Mouse (Mus musculus) heart, embryonic 11.5 days (tissue): ENCODE results near the gene Samsn1. TPM values are rescaled to one million over a fixed set of nuclear protein-coding genes. Genes with fewer than 3 reads are reported as not detected.
"Not testable (repeated sequence)": the region's sequence is repeated elsewhere in the genome, so short reads cannot be mapped to it uniquely, and the experiment has no call there.

Experiments used
- ATAC-seq: fragments of 200-750 bp; cut with Nextera tagmentation; replicated peaks from 2 replicates; pipeline ENCODE4 v1.8.0; 2017; ENCODE audit warnings: moderate library complexity; ENCODE audit not compliant: insufficient number of reproducible peaks, low FRiP score, low TSS enrichment
- H3K27ac ChIP-seq: fragments of 300-500 bp; sonication (generic); 2 replicates; pipeline ENCODE4 v1.5.1; 2014; ENCODE audit warnings: mild to moderate bottlenecking, low read depth, low read length
- H3K27me3 ChIP-seq: fragments of 300-500 bp; sonication (generic); 2 replicates; pipeline ENCODE4 v1.6.1; 2014; ENCODE audit warnings: mild to moderate bottlenecking, low read length, mixed read lengths; ENCODE audit not compliant: control insufficient read depth, insufficient read depth
- H3K36me3 ChIP-seq: fragments of 300-500 bp; sonication (generic); 2 replicates; pipeline ENCODE4 v1.6.1; 2014; ENCODE audit warnings: mild to moderate bottlenecking, low read length, moderate library complexity, mixed read lengths; ENCODE audit not compliant: control insufficient read depth, insufficient read depth
- H3K4me1 ChIP-seq: fragments of 300-500 bp; sonication (generic); 2 replicates; pipeline ENCODE4 v1.6.1; 2014; ENCODE audit warnings: low read length; ENCODE audit not compliant: control insufficient read depth, insufficient read depth
- H3K4me2 ChIP-seq: fragments of 300-500 bp; sonication (generic); 2 replicates; pipeline ENCODE4 v1.6.1; 2014; ENCODE audit warnings: mild to moderate bottlenecking, moderate library complexity
- H3K4me3 ChIP-seq: fragments of 300-500 bp; sonication (generic); 2 replicates; pipeline ENCODE4 v1.5.1; 2014; ENCODE audit warnings: low read depth, low read length
- H3K9ac ChIP-seq: fragments of 300-500 bp; sonication (generic); 2 replicates; pipeline ENCODE4 v1.6.1; 2014; ENCODE audit warnings: mild to moderate bottlenecking, low read depth, low read length, moderate library complexity
- H3K9me3 ChIP-seq: fragments of 300-500 bp; sonication (generic); replicated peaks from 2 replicates; pipeline ENCODE4 v1.6.1; 2016; ENCODE audit warnings: low read length; ENCODE audit not compliant: control insufficient read depth
- WGBS: fragments of 180-500 bp; shearing (Covaris S2); extraction: QIAGEN DNeasy Blood & Tissue Kit; methylation state at CpG from one replicate; pipeline ENCODE4 v1.1.7; 2014; ENCODE audit not compliant: insufficient replicate concordance; 5-methylcytosine and 5-hydroxymethylcytosine counted together
- polyA plus RNA-seq: library from polyadenylated mRNA; unstranded; fragments of >200 nt; fragmentation: Nextera tagmentation; extraction: Ambion mirVana; gene quantifications from 2 replicates; pipeline ENCODE4 v1.2.1, GENCODE M21; 2014

Samsn1 gene
- polyA plus RNA-seq, 1 experiment from 2014 or later: 1.5 TPM

DNA sequence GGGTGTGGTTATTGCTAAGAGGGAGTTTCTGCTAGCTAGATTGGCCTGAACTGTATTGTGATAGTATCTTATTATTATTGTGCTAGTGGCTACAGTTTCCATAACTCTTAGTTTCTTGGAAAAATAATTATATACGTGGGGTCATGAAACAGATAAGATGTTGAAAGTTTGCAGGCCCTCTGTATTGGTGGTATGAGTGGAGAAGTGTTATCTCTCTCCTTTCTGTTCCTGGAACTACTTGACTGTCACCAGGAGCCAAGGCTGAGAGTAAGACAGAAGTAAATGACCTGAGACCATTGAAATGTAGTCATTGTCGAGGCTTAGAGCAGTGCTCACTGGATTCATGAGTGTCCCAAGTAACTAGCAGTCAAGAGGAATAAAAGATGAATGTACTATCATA lies 169.6 kb downstream of the Samsn1 start:
- Histone ChIP-seq H3K4me1 (no peaks in the 10 kb centered on the region), H3K27me3 (no peaks in the 10 kb centered on the region), H3K4me3 (no peak overlapping the region), H3K9me3 (no peaks in the 10 kb centered on the region), H3K36me3 (no peaks in the 10 kb centered on the region), H3K4me2 (no peak overlapping the region), H3K27ac (no peak overlapping the region), H3K9ac (no peak overlapping the region)
- no peak for ATAC-seq
- 50% methylated on average over 2 of the region's 2 CpGs for WGBS

DNA sequence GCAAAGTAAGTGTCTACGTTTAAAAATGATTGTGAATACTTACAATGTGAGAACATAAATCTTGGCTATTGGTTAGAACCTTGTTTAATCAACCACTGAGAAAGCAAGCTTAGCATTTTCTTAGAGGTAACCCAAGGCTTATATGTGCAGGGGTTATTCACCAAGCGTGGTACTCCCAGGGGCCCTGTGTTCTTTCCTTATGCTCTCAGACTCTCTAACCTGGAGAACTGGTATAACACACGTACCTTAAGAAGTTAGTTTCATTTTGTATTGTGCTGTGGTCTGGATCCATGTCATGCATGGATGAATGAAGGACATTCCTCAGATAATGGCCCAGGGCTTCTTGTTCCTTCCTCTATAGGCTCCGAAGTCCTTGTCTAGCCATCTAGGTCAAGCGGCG lies 173.0 kb downstream of the Samsn1 start:
- H3K9me3 ChIP-seq: no peaks in the 10 kb centered on the region
- no peak for ATAC-seq
- H3K27me3 ChIP-seq: no peaks in the 10 kb centered on the region
- 79% methylated on average over 6 of the region's 6 CpGs for WGBS
- no peak overlapping the region for H3K4me2 ChIP-seq
- no peak overlapping the region for H3K9ac ChIP-seq
- no peak overlapping the region for H3K4me3 ChIP-seq
- no peak overlapping the region for H3K27ac ChIP-seq
- H3K4me1 ChIP-seq: no peaks in the 10 kb centered on the region
- no peaks in the 10 kb centered on the region for H3K36me3 ChIP-seq

DNA sequence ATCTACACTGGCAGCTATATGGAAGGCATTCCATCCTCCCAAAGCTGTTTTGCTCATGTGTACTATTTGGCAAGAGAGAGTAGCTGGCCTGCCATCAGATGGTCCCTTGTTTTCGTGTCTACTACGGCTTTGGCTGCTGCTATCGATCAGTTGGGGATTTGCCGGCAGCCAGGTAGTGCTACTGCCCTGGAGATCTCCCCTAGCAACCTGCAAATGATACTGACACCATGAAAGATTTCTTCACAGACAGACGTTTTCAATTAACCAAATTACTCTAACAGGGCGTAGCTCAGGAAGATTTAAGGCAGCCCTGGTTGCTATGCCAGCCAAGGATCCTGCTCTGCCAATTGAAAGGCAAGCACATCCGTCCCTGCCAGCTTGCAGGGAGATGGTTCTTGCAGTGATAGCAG lies 178.4 kb downstream of the Samsn1 start:
- Histone ChIP-seq H3K9ac (no peak overlapping the region), H3K27ac (no peak overlapping the region), H3K36me3 (no peaks in the 10 kb centered on the region), H3K27me3 (no peaks in the 10 kb centered on the region), H3K9me3 (no peaks in the 10 kb centered on the region), H3K4me1 (no peaks in the 10 kb centered on the region), H3K4me2 (no peak overlapping the region), H3K4me3 (no peak overlapping the region)
- 76% methylated on average over 7 of the region's 7 CpGs for WGBS
- ATAC-seq: no peak

DNA sequence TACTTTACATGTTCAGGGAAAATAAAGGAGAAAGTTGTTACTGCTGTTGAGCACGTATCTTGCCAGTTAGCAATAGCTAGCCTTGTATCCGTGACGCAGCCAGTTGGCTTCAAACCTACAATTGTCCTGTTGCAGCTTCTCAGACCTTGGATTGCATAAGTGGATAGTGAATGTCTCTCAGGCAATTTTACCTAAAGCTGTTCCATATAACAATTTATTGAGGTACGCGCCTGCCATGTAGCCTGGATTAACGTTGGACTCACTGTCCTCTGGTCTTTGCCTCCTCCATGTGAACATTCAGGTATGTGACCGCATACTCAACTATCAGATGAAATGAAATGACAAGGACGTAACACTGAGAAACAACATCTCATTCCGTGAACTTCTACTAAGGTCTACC lies 179.1 kb downstream of the Samsn1 start:
- Histone ChIP-seq H3K27ac (no peak overlapping the region), H3K4me2 (no peak overlapping the region), H3K9ac (no peak overlapping the region), H3K4me1 (no peaks in the 10 kb centered on the region), H3K4me3 (no peak overlapping the region), H3K27me3 (no peaks in the 10 kb centered on the region), H3K9me3 (no peaks in the 10 kb centered on the region), H3K36me3 (no peaks in the 10 kb centered on the region)
- WGBS: 93% methylated on average over 9 of the region's 9 CpGs
- ATAC-seq: no peak

DNA sequence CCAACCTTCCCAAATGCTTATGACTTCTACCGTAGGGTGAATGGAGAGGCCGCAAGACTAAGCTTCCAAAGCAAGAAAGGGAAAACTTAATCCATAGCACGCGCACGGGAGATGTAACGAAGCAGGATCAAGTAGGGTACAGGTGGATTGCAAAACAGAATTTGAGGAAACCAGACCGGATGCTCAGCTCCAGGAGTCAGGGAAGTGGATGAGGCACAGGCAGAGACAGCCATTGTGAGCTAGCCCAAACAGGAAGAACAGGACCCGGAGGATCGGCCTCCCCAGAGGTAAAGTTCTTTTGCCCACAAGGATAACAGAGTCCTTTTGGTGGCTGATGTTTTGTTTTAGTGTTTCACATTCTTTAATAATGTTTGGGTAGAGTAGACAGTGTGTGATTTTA lies 179.5 kb downstream of the Samsn1 start:
- Histone ChIP-seq H3K9me3 (no peaks in the 10 kb centered on the region), H3K4me2 (no peak overlapping the region), H3K27ac (no peak overlapping the region), H3K27me3 (no peaks in the 10 kb centered on the region), H3K36me3 (no peaks in the 10 kb centered on the region), H3K4me1 (no peaks in the 10 kb centered on the region), H3K4me3 (no peak overlapping the region), H3K9ac (no peak overlapping the region)
- 88% methylated on average over 9 of the region's 9 CpGs for WGBS
- ATAC-seq: no peak

DNA sequence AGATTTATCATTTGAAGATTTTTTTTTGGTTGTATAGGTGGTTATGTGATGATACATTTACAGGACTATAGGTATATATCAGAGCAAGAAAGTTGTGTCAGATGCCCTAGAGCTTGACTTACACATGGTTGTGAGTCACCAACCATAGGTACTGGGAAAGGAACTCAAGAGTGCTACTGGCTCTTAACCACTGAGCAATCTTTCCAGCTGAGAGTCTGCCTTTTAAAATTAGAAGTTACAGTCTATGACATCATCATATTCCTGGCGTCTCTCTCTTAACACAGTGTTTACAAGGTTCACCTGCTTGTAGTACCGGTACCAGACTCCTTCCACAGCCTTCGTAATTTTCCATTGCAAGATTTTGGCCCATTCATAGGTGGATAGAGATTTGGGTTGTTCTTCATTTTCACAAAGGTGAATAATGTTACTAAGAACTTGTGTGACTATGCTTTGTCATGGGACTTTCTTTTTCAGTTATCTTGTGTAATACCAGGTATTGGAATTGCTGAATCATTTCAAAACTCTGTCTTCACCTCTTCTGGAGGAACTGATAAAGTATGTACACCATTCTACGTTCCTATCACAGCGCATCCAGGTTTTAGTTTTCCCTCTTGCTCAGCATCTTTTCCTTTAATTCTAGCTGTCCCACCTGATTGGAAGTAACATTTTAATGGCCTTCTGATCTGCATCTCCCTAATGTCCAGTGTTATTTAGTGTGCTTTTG lies 184.2 kb downstream of the Samsn1 start:
- ATAC-seq: peak; percentile 46
- H3K4me2 ChIP-seq: no peak overlapping the region

DNA sequence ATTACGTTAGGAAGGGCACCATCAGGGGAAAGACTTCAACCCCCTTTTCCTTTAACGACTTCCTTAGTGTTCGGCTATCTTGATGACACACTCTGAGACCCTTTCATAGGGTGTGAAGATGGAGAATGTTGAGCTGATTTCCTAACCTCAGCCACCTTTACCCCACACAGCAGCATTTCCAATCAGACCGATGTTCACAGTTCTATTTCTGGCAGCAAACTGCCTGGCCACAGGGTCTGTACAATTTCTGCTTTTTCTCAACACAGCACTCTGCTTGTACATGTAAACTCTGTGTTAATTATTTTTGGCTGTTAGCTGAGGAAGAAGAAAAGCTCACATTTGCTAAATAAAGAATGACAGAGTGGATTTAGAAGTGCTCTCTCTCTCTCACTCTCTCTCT lies 190.7 kb downstream of the Samsn1 start:
- Histone ChIP-seq H3K4me1 (no peaks in the 10 kb centered on the region), H3K9me3 (no peaks in the 10 kb centered on the region), H3K27me3 (no peaks in the 10 kb centered on the region), H3K4me3 (no peak overlapping the region), H3K9ac (no peak overlapping the region), H3K4me2 (no peak overlapping the region), H3K36me3 (no peaks in the 10 kb centered on the region), H3K27ac (0 out of 2 replicates have a peak overlapping the region, but pooled peaks have one; percentile 35)
- WGBS: 45% methylated on average over 4 of the region's 4 CpGs
- ATAC-seq: no peak; the same call in 1 of the 2 replicates

More for the DNA sequence above, 184.2 kb downstream of the Samsn1 start:
- Histone ChIP-seq H3K36me3 (no peaks in the 10 kb centered on the region), H3K27ac (no peak overlapping the region), H3K9ac (no peak overlapping the region), H3K4me3 (no peak overlapping the region), H3K9me3 (no peaks in the 10 kb centered on the region), H3K27me3 (no peaks in the 10 kb centered on the region), H3K4me1 (no peaks in the 10 kb centered on the region)
- WGBS: 81% methylated on average over 5 of the region's 5 CpGs

DNA sequence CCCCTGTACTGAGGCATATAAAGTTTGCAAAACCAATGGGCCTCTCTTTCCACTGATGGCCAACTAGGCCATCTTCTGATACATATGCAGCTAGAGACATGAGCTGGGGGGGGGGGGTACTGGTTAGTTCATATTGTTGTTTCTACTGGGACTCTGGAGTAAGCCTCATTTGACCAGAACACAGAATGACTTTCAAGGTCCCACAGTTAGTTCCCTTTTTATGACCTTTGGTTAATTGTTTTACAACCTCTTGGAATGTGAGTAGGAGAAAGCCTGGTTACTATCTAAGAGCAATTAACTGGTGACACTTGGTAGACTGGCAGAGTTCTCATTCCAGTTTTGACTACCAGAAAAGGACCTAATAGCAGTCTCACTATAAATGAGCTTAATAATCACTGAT lies 195.1 kb downstream of the Samsn1 start:
- not testable (repeated sequence) for H3K4me1 ChIP-seq, H3K36me3 ChIP-seq, H3K9ac ChIP-seq, H3K4me3 ChIP-seq, H3K4me2 ChIP-seq, H3K27me3 ChIP-seq, H3K27ac ChIP-seq, ATAC-seq, H3K9me3 ChIP-seq

DNA sequence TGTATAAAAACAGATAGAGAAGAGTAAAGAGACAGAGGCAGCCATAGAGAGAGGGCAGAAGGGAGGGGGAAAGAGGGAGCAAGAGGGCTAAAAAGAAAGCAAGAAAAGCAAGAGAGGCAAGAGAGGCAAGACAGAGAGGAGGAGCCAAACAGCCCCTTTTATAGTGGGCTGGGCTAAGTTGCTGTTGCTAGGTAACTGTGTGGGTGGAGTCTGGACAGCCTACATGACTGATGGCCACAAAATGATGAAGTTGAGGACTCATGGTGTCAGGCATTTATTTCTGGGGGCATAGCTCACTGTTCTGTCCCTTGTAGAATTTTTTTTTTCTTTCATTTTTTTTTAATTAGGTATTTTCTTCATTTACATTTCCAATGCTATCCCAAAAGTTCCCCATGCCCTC lies 195.6 kb downstream of the Samsn1 start:
- H3K4me3 ChIP-seq: no peak overlapping the region
- no peaks in the 10 kb centered on the region for H3K4me1 ChIP-seq
- no peak overlapping the region for H3K27ac ChIP-seq
- ATAC-seq: no peak
- no peaks in the 10 kb centered on the region for H3K27me3 ChIP-seq
- H3K9me3 ChIP-seq: no peaks in the 10 kb centered on the region
- no peak overlapping the region for H3K9ac ChIP-seq
- H3K4me2 ChIP-seq: no peak overlapping the region
- no peaks in the 10 kb centered on the region for H3K36me3 ChIP-seq
